Comparison of ENCODE assay signal across 8 mouse cellular contexts in genomic region chr13:84347914-84348700, GRCm38 (mm10).
A peak's percentile ranks its signal among the peaks of the same experiment; 100 is the strongest.
DNase-seq lines count a peak whose midpoint lies in the region; ATAC-seq and TF ChIP-seq lines count a peak whose summit lies in the region.

No protein-coding gene starts in this region.

- H3K9ac ChIP-seq in forebrain, embryonic 12.5 days: peak overlapping the region; percentile 76
- H3K9ac ChIP-seq in liver, postnatal 0 days (replicated peaks): no peak overlapping the region
- peak overlapping the region; percentile 89 for H3K9ac ChIP-seq in neural tube, embryonic 14.5 days (replicated peaks; ENCODE audit: low read depth, low read length)

- no peak overlapping the region for H3K27ac ChIP-seq in brown adipose tissue, adult 24 weeks (replicated peaks; ENCODE audit: low read depth, low read length)
- H3K27ac ChIP-seq in forebrain, embryonic 12.5 days: peak overlapping the region; percentile 98
- H3K27ac ChIP-seq in liver, postnatal 0 days (ENCODE audit: low read depth): no peak overlapping the region
- H3K27ac ChIP-seq in neural tube, embryonic 14.5 days (ENCODE audit: low read depth, low read length): peak overlapping the region; percentile 100

- H3K4me1 ChIP-seq in brown adipose tissue, adult 24 weeks (ENCODE audit: control insufficient read depth, insufficient read depth, insufficient read length, low read length): peaks cover 5% of the 10 kb centered on the region; the same call in 1 of the 2 replicates
- H3K4me1 ChIP-seq in forebrain, embryonic 12.5 days: peaks cover 52% of the 10 kb centered on the region
- peaks cover 12% of the 10 kb centered on the region; the same call in 1 of the 2 replicates for H3K4me1 ChIP-seq in liver, postnatal 0 days (ENCODE audit: insufficient read depth)
- peaks cover 39% of the 10 kb centered on the region for H3K4me1 ChIP-seq in neural tube, embryonic 14.5 days (ENCODE audit: control insufficient read depth, insufficient read depth, low read length)

- no peaks in the 10 kb centered on the region for H3K27me3 ChIP-seq in forebrain, embryonic 12.5 days
- peaks cover 46% of the 10 kb centered on the region for H3K27me3 ChIP-seq in liver, postnatal 0 days (ENCODE audit: insufficient read depth, low read length)
- H3K27me3 ChIP-seq in neural tube, embryonic 14.5 days (ENCODE audit: control insufficient read depth, insufficient read depth, low read length): no peaks in the 10 kb centered on the region

- peak; percentile 96 for ATAC-seq in forebrain, embryonic 12.5 days (ENCODE audit: low FRiP score)
- ATAC-seq in liver, postnatal 0 days: peak; percentile 93
- ATAC-seq in neural tube, embryonic 14.5 days (ENCODE audit: low read depth): peak; percentile 97

- H3K4me3 ChIP-seq in brown adipose tissue, adult 24 weeks (ENCODE audit: insufficient read depth, low read depth, low read length): peak overlapping the region; percentile 50
- H3K4me3 ChIP-seq in forebrain, embryonic 12.5 days (replicated peaks): peak overlapping the region; percentile 45
- peak overlapping the region; percentile 43 for H3K4me3 ChIP-seq in liver, postnatal 0 days (ENCODE audit: low read depth, low read length)
- peak overlapping the region; percentile 52 for H3K4me3 ChIP-seq in neural tube, embryonic 14.5 days (ENCODE audit: low read depth, low read length)

- no peak for TF ChIP-seq EP300 in liver, postnatal 0 days (IDR thresholded peaks at IDR 0.05; ENCODE audit: low read depth)

- no peaks in the 10 kb centered on the region for H3K9me3 ChIP-seq in forebrain, embryonic 12.5 days
- no peaks in the 10 kb centered on the region for H3K9me3 ChIP-seq in liver, postnatal 0 days (ENCODE audit: low read length)
- no peaks in the 10 kb centered on the region for H3K9me3 ChIP-seq in neural tube, embryonic 14.5 days (ENCODE audit: control insufficient read depth, low read length)

- DNase-seq in CD8-positive naive resting alpha-beta T cell, adult 2 months (ENCODE audit: low read depth in 2 of 2, low spot score in 2 of 2): peak; percentile 55 to 75
- peak; percentile 94 for DNase-seq in heart, postnatal 10 days
- peak; percentile 76 for DNase-seq in large intestine, adult 2 months (ENCODE audit: low read depth, low spot score)
- DNase-seq in liver, postnatal 0 days: peak; percentile 80
- DNase-seq in thymus, adult 18-20 months: peak; percentile 56 to 66

- no peaks in the 10 kb centered on the region for H3K36me3 ChIP-seq in forebrain, embryonic 12.5 days (replicated peaks)
- H3K36me3 ChIP-seq in liver, postnatal 0 days (replicated peaks; ENCODE audit: insufficient read depth, low read length): no peaks in the 10 kb centered on the region
- H3K36me3 ChIP-seq in neural tube, embryonic 14.5 days (ENCODE audit: control insufficient read depth, insufficient read depth, low read length): no peaks in the 10 kb centered on the region

- under 1% methylated on average over 34 of the region's 34 CpGs for WGBS in forebrain, embryonic 12.5 days
- WGBS in large intestine, adult 2 months: under 1% methylated on average over 34 of the region's 34 CpGs
- 0% methylated on average over 33 of the region's 34 CpGs for WGBS in liver, postnatal 0 days (ENCODE audit: insufficient replicate concordance)
- under 1% methylated on average over 34 of the region's 34 CpGs for WGBS in neural tube, embryonic 14.5 days

- peak overlapping the region; percentile 64 for H3K4me2 ChIP-seq in forebrain, embryonic 12.5 days
- H3K4me2 ChIP-seq in liver, postnatal 0 days (ENCODE audit: low read depth, low read length): peak overlapping the region; percentile 82
- H3K4me2 ChIP-seq in neural tube, embryonic 14.5 days (ENCODE audit: low read depth, low read length): peak overlapping the region; percentile 97

- intact Hi-C loops in heart, postnatal 10 days (cut with DNase I): loop anchor here (2.0 to 5.0 kb wide), 3 partner anchors 125 to 621 kb away; partner anchors contain the start of gene Tmem161b

- TF ChIP-seq CTCF in liver, postnatal 0 days (IDR thresholded peaks at IDR 0.05; ENCODE audit: low read depth): peak; percentile 72

Comparison
In these comparisons a context has a peak if more than half of its experiments do, and no peak if none do; other contexts are left out.
1. H3K27ac ChIP-seq: peak in forebrain, embryonic 12.5 days (single experiment) and neural tube, embryonic 14.5 days (single experiment); none in brown adipose tissue, adult 24 weeks (single experiment) and liver, postnatal 0 days (single experiment).
2. Peak in every context shown above with its lines, with median percentiles within 50 percentile points of each other: DNase-seq, H3K4me3 ChIP-seq, ATAC-seq and H3K4me2 ChIP-seq.